Mouse (Mus musculus): ENCODE results near the gene Gm47841.

The Gm47841 gene

GRCm38 (mm10) chr15:101042613-101043012, 4.6 kb downstream of the Gm47841 start:
- DNase-seq (ENCODE audit: low spot score) = peak; percentile 33

GRCm38 (mm10) chr15:101041966-101042365, 5.2 kb downstream of the Gm47841 start:
- no peak for DNase-seq (ENCODE audit: low spot score)

- DNase-seq (ENCODE audit: low spot score) = no peak
Observed at GRCm38 (mm10) chr15:101039651-101040050, 7.5 kb downstream of the Gm47841 start.

- no peak for DNase-seq (ENCODE audit: low spot score)
Observed at GRCm38 (mm10) chr15:101028960-101029359, 18.2 kb downstream of the Gm47841 start.

GRCm38 (mm10) chr15:101011352-101011751, 35.8 kb downstream of the Gm47841 start:
- no peak for DNase-seq (ENCODE audit: low spot score)

- no peak for DNase-seq (ENCODE audit: low spot score)
Observed at GRCm38 (mm10) chr15:101008386-101009010, 38.7 kb downstream of the Gm47841 start.

- no peak for DNase-seq (ENCODE audit: low spot score)
Observed at GRCm38 (mm10) chr15:101007236-101007635, 40.0 kb downstream of the Gm47841 start.

GRCm38 (mm10) chr15:101006251-101007040, 40.8 kb downstream of the Gm47841 start:
- no peak for DNase-seq (ENCODE audit: low spot score)

- DNase-seq (ENCODE audit: low spot score) = no peak
Observed at GRCm38 (mm10) chr15:101005717-101006116, 41.5 kb downstream of the Gm47841 start.

GRCm38 (mm10) chr15:101004538-101004937, 42.7 kb downstream of the Gm47841 start:
- no peak for DNase-seq (ENCODE audit: low spot score)

GRCm38 (mm10) chr15:101002466-101002865, 44.7 kb downstream of the Gm47841 start:
- no peak for DNase-seq (ENCODE audit: low spot score)

GRCm38 (mm10) chr15:101001685-101002084, 45.5 kb downstream of the Gm47841 start:
- DNase-seq (ENCODE audit: low spot score) = no peak

- no peak for DNase-seq (ENCODE audit: low spot score)
Observed at GRCm38 (mm10) chr15:100997090-100997489, 50.1 kb downstream of the Gm47841 start.

Data from c-Kit-positive CD71-positive TER-119-positive erythroid progenitor cells, embryonic 14.5 days (primary cell).